Mouse (Mus musculus) heart, embryonic 13.5 days (tissue): ENCODE measurements at regions not wholly inside any gene's neighbourhood (a gene's known extent, or its start where the extent isn't known, plus 50 kb on each side); places are given as distances from the start of the nearest gene placed in this dataset.

ENCODE experiments used
- ATAC-seq: fragments of 200-750 bp; cut with Nextera tagmentation; 2 replicates; pipeline ENCODE4 v1.8.0; 2017; ENCODE audit warnings: moderate TSS enrichment; ENCODE audit not compliant: insufficient number of reproducible peaks, low FRiP score, low TSS enrichment; ENCODE audit errors: extremely low read depth
- H3K27ac ChIP-seq: fragments of 300-500 bp; sonication (generic); replicated peaks from 2 replicates; pipeline ENCODE4 v1.5.1; 2015; ENCODE audit warnings: moderate library complexity, mild to moderate bottlenecking, inconsistent platforms
- H3K27me3 ChIP-seq: fragments of 300-500 bp; sonication (generic); replicated peaks from 2 replicates; pipeline ENCODE4 v1.6.1; 2015; ENCODE audit warnings: mild to moderate bottlenecking, inconsistent platforms
- H3K36me3 ChIP-seq: fragments of 300-500 bp; sonication (generic); 2 replicates; pipeline ENCODE4 v1.6.1; 2015; ENCODE audit warnings: mild to moderate bottlenecking, inconsistent platforms
- H3K4me1 ChIP-seq: fragments of 300-500 bp; sonication (generic); 2 replicates; pipeline ENCODE4 v1.6.1; 2015; ENCODE audit warnings: inconsistent platforms
- H3K4me2 ChIP-seq: fragments of 300-500 bp; sonication (generic); 2 replicates; pipeline ENCODE4 v1.6.1; 2015; ENCODE audit warnings: inconsistent platforms, mild to moderate bottlenecking, moderate library complexity
- H3K4me3 ChIP-seq: fragments of 300-500 bp; sonication (generic); 2 replicates; pipeline ENCODE4 v1.5.1; 2015; ENCODE audit warnings: moderate library complexity, mild to moderate bottlenecking, inconsistent platforms
- H3K9ac ChIP-seq: fragments of 300-500 bp; sonication (generic); 2 replicates; pipeline ENCODE4 v1.6.1; 2015; ENCODE audit warnings: inconsistent platforms, mild to moderate bottlenecking, moderate library complexity
- H3K9me3 ChIP-seq: fragments of 300-500 bp; sonication (generic); 2 replicates; pipeline ENCODE4 v1.6.1; 2016; ENCODE audit warnings: inconsistent platforms
- WGBS: fragments of 180-500 bp; shearing (Covaris S2); methylation state at CpG from one replicate; pipeline ENCODE4 v1.1.7; 2015; ENCODE audit warnings: mixed read lengths; 5-methylcytosine and 5-hydroxymethylcytosine counted together

DNA sequence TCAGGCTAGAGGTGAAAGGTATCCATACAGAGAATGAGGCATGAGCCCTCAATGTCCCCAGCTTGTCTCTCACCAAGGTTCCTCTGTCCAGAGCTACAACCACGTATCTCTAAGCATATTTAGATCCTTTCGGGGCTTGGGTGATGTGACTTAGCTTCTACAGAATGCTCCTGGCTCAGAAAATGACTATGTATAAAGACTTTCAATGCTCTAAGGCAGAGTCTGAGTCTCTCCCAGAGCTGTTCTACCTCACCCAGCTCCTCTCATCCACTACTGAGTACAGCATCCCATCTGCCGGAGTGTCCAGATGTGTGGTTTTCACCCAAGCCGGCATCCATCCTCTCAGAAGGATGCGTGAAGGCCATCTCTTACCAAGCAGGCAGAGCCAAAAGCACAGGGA lies 216.1 kb upstream of the Spdye4c start:
- H3K4me1 ChIP-seq, result peaks cover 40% of the 10 kb centered on the region
- no peaks in the 10 kb centered on the region for H3K36me3 ChIP-seq
- no peaks in the 10 kb centered on the region for H3K27me3 ChIP-seq
- no peak overlapping the region for H3K27ac ChIP-seq
- ATAC-seq, result no peak
- no peak overlapping the region for H3K4me3 ChIP-seq
- no peak overlapping the region for H3K4me2 ChIP-seq
- no peak overlapping the region for H3K9ac ChIP-seq
- no peaks in the 10 kb centered on the region for H3K9me3 ChIP-seq
- 83% methylated on average over 5 of the region's 5 CpGs for WGBS

DNA sequence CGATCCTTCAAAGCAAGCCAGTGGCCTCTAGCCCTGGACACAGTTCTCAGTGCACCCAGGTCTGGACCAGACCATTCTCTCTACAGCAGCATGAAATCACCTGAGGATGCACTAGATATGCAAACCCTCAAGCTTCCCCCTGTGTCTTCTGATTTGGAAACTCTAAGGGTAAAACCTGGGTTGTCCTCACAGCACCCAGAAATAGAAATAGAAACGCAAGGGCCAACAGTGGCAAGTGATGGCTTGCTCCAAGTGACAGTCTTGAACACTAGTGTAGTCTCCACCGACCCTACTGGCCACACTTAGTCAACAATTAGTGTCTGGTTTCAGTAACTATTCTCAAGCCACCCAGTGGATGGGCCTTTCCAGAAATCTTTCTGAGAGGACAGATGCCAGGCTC lies 215.2 kb upstream of the Spdye4c start:
- Histone ChIP-seq H3K36me3 (no peaks in the 10 kb centered on the region), H3K9ac (no peak overlapping the region), H3K9me3 (no peaks in the 10 kb centered on the region), H3K27ac (no peak overlapping the region), H3K27me3 (no peaks in the 10 kb centered on the region), H3K4me1 (peaks cover 44% of the 10 kb centered on the region), H3K4me2 (no peak overlapping the region), H3K4me3 (no peak overlapping the region)
- 74% methylated on average over 3 of the region's 3 CpGs for WGBS
- no peak for ATAC-seq

DNA sequence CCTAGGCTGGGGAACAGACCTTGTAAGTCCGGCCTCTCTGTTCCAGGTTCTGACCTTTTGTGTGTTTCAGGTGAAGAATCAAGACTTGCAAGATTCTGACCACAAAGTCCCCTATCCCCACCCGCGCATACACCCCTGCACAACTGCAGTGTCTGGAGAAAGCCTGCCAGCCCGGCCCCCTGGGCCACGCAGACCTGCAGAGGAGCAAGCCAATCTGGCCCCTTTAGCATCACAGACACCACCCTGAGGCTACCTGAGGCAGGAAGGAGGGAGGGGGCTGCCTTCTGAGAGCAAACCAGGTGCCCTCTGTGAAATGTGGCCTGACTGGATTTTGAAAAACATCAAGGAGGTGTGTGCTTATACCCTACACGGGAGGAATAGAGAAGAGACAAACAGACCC lies 213.8 kb upstream of the Spdye4c start:
- Histone ChIP-seq H3K9ac (no peak overlapping the region), H3K36me3 (no peaks in the 10 kb centered on the region), H3K27me3 (no peaks in the 10 kb centered on the region), H3K4me2 (no peak overlapping the region), H3K27ac (no peak overlapping the region), H3K9me3 (no peaks in the 10 kb centered on the region), H3K4me3 (no peak overlapping the region), H3K4me1 (peaks cover 45% of the 10 kb centered on the region)
- 77% methylated on average over 6 of the region's 6 CpGs for WGBS
- no peak for ATAC-seq

DNA sequence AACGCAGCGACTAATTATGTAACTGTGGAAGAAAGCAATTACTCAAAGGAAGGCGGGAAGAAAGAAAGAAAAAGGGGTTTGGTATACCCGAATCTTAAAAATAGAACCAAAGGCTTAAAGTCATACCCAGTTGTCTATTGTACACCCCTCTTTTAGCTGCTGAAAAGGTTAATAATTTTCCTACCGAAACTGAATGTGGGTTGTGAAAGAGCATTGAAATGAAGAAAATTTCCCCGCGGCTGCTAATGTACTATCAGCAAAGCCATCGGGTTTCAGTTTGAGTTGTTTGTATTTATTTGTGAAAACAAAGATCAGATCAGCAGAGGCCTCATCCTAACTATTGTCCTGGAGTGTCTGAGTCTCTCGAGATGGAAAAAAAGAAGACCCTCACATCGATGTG lies 213.3 kb upstream of the Spdye4c start:
- no peak overlapping the region for H3K4me3 ChIP-seq
- 76% methylated on average over 10 of the region's 10 CpGs for WGBS
- H3K4me2 ChIP-seq, result no peak overlapping the region

DNA sequence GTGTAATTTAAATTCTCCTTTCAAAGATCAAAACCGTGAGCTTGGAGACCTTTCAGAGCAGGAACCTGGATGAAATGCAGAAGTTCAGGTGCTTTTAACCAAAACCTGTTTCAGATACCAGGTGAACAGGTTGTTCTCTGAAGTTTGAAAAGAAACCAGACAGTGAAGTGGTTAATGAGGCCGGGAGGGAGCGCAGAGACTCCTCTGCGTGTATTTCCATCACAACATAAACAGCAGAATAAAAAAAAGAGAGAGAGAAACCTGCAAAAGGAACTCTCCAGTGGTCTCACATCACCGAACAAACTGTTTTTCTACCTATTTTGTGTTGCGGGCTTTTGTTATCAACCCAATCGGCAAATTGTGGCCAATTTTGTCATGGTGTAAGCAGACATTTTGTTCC lies 212.6 kb upstream of the Spdye4c start:
- no peak overlapping the region for H3K4me2 ChIP-seq
- no peak for ATAC-seq
- no peak overlapping the region for H3K27ac ChIP-seq
- H3K4me1 ChIP-seq, result peaks cover 39% of the 10 kb centered on the region
- no peaks in the 10 kb centered on the region for H3K27me3 ChIP-seq
- H3K4me3 ChIP-seq, result no peak overlapping the region
- H3K9ac ChIP-seq, result no peak overlapping the region
- WGBS, result 83% methylated on average over 7 of the region's 7 CpGs
- H3K9me3 ChIP-seq, result no peaks in the 10 kb centered on the region
- H3K36me3 ChIP-seq, result no peaks in the 10 kb centered on the region

More for the DNA sequence above, 213.3 kb upstream of the Spdye4c start:
- Histone ChIP-seq H3K4me1 (peaks cover 45% of the 10 kb centered on the region), H3K9ac (no peak overlapping the region), H3K27me3 (no peaks in the 10 kb centered on the region), H3K9me3 (no peaks in the 10 kb centered on the region), H3K36me3 (no peaks in the 10 kb centered on the region), H3K27ac (no peak overlapping the region)
- no peak for ATAC-seq

DNA sequence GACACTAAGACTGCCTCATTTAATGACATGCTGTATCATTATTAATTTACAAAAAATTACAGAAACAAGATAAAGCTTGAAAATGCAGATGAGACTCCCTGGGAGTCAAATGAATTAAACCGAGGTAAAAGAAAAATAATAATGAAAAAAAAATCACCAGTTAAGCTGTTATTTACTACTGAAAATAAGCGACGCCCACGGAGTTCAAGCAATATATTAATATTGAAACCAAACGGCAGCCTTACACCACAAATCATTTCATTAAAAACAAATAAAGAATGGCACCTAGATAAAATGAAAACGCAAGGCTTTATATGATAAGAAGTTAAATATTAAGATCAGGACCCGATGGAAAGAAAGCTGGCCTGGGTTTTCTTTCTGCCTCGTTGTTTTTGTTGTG lies 211.9 kb upstream of the Spdye4c start:
- Histone ChIP-seq H3K9me3 (no peaks in the 10 kb centered on the region), H3K27ac (0 out of 2 replicates have a peak overlapping the region, but pooled peaks have one; percentile 6), H3K4me3 (no peak overlapping the region), H3K9ac (peak overlapping the region; percentile 44; the same call in 1 of the 2 replicates), H3K4me1 (peaks cover 36% of the 10 kb centered on the region), H3K4me2 (peak overlapping the region; percentile 11; the same call in 1 of the 2 replicates), H3K27me3 (no peaks in the 10 kb centered on the region), H3K36me3 (no peaks in the 10 kb centered on the region)
- no peak for ATAC-seq
- 78% methylated on average over 8 of the region's 8 CpGs for WGBS

DNA sequence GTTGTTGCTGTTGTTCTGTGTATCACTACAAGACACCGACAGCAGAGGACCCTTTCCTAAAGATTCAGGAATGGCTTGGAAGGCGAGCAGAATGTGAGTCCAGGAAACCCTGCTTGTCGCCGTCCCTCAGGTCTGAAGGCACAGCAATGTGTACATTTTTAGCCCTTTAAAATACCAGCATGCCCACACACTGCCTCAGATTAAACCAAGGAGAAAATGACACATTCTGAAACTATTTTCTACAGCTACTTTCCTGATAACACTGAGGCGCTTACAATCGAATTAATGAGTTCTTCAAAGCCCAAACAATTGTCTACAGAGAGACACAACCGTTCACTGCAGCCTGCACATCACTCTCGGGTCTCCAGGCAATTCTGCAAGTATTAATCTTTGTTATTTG lies 211.5 kb upstream of the Spdye4c start:
- H3K9me3 ChIP-seq, result no peaks in the 10 kb centered on the region
- 26% methylated on average over 8 of the region's 8 CpGs for WGBS
- H3K36me3 ChIP-seq, result no peaks in the 10 kb centered on the region
- no peak for ATAC-seq
- H3K4me2 ChIP-seq, result peak overlapping the region; percentile 11; the same call in 1 of the 2 replicates
- H3K27ac ChIP-seq, result 0 out of 2 replicates have a peak overlapping the region, but pooled peaks have one; percentile 6
- H3K4me3 ChIP-seq, result no peak overlapping the region
- H3K4me1 ChIP-seq, result peaks cover 36% of the 10 kb centered on the region
- peak overlapping the region; percentile 44; the same call in 1 of the 2 replicates for H3K9ac ChIP-seq
- H3K27me3 ChIP-seq, result no peaks in the 10 kb centered on the region

DNA sequence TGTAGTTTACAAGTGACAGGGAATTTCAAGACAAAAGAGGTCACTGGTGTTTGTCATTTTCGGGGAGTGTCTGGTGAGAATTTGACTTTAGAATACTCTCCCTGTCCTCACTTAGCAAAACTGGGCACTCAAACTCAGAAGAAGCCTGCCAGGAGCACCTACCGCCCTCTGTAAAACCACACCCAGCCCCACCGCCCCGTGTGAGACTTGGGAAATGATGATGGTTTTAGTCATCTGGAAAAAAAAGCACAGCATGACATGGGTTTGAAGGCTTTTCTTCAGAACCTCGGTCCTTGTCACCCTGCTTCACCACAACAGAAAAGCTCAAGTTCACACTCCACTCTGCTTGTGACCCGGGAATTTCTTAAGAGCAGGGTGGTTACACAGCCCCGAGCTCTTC lies 210.4 kb upstream of the Spdye4c start:
- H3K27ac ChIP-seq, result no peak overlapping the region
- no peaks in the 10 kb centered on the region for H3K9me3 ChIP-seq
- WGBS, result 48% methylated on average over 7 of the region's 7 CpGs
- H3K27me3 ChIP-seq, result no peaks in the 10 kb centered on the region
- H3K36me3 ChIP-seq, result no peaks in the 10 kb centered on the region
- no peak overlapping the region for H3K4me3 ChIP-seq
- no peak overlapping the region for H3K9ac ChIP-seq
- H3K4me1 ChIP-seq, result peaks cover 36% of the 10 kb centered on the region
- no peak for ATAC-seq
- no peak overlapping the region for H3K4me2 ChIP-seq

DNA sequence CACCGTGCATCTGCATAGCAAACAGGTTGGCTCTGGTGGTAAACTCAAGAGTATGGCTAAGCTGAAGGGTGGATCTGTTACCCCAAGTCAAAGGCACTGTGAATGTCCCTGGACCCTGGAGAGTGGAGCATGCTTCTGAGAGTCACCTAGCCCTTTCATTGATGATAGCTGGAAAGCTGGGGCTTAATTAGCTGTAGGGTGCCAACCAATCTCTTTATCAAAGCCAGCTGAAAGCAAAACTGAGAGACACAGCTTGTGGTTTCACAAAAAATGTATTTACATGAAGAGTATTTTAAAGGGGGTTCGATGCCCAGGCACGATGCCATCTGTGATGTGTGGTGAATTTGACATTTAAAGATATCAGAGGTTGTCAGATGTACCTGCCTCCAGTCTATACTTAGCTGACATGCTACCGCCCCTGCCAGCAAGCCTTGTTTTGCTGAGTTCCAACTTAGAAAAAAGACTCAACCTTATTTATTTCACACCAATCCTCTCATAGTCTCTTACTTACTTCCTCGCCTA lies 209.3 kb upstream of the Spdye4c start:
- H3K4me1 ChIP-seq, result peaks cover 36% of the 10 kb centered on the region
- WGBS, result 63% methylated on average over 5 of the region's 5 CpGs
- H3K9me3 ChIP-seq, result no peaks in the 10 kb centered on the region
- no peak overlapping the region for H3K27ac ChIP-seq
- no peaks in the 10 kb centered on the region for H3K27me3 ChIP-seq
- H3K9ac ChIP-seq, result no peak overlapping the region
- no peak overlapping the region for H3K4me2 ChIP-seq
- ATAC-seq, result no peak
- H3K36me3 ChIP-seq, result no peaks in the 10 kb centered on the region
- H3K4me3 ChIP-seq, result no peak overlapping the region

DNA sequence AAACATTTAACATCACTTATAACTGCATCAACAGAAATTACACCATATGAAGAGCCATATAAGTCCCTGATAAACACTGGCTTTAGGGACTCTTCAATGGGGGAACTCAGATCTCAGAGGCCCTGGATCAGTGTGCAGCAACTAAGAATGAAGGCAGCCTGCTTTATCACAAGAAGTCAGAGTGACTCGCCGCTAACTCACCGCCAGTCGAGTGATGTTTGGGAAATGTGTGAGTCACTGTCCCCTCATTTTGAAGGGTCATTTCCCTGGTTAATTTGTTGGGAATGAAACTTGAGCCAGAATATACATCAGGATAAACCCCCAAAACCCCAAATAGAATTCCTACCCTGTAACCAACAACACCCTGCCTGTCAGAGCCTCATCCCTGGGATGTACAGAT lies 208.5 kb upstream of the Spdye4c start:
- H3K9me3 ChIP-seq, result no peaks in the 10 kb centered on the region
- H3K27me3 ChIP-seq, result no peaks in the 10 kb centered on the region
- no peak overlapping the region for H3K9ac ChIP-seq
- WGBS, result 27% methylated on average over 4 of the region's 4 CpGs
- no peak for ATAC-seq
- no peak overlapping the region for H3K4me2 ChIP-seq
- H3K4me3 ChIP-seq, result no peak overlapping the region
- peaks cover 37% of the 10 kb centered on the region for H3K4me1 ChIP-seq
- no peak overlapping the region for H3K27ac ChIP-seq
- H3K36me3 ChIP-seq, result no peaks in the 10 kb centered on the region

DNA sequence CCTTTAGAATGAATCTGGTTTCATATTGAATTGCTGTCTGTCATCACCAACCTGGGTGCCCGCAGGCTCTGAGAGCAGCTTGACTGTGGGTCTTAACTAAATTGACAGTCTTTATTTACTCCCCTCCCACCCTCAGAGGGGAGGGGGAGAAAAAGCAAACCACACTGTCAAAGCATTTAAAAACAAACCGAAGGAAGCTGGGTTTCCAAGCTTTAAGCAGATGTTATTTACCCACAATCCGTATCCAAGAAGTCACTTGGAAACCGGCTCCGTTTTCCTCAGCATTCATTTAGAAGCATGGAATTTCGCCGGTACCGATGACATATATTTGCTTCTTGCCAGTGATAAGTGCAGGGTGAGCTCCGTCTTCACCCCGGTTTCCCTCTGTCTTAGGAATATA lies 206.4 kb upstream of the Spdye4c start:
- Histone ChIP-seq H3K4me2 (no peak overlapping the region), H3K27me3 (no peaks in the 10 kb centered on the region), H3K4me1 (peaks cover 54% of the 10 kb centered on the region), H3K27ac (no peak overlapping the region), H3K9me3 (no peaks in the 10 kb centered on the region), H3K4me3 (no peak overlapping the region), H3K9ac (no peak overlapping the region), H3K36me3 (no peaks in the 10 kb centered on the region)
- WGBS, result 63% methylated on average over 10 of the region's 10 CpGs
- no peak for ATAC-seq

DNA sequence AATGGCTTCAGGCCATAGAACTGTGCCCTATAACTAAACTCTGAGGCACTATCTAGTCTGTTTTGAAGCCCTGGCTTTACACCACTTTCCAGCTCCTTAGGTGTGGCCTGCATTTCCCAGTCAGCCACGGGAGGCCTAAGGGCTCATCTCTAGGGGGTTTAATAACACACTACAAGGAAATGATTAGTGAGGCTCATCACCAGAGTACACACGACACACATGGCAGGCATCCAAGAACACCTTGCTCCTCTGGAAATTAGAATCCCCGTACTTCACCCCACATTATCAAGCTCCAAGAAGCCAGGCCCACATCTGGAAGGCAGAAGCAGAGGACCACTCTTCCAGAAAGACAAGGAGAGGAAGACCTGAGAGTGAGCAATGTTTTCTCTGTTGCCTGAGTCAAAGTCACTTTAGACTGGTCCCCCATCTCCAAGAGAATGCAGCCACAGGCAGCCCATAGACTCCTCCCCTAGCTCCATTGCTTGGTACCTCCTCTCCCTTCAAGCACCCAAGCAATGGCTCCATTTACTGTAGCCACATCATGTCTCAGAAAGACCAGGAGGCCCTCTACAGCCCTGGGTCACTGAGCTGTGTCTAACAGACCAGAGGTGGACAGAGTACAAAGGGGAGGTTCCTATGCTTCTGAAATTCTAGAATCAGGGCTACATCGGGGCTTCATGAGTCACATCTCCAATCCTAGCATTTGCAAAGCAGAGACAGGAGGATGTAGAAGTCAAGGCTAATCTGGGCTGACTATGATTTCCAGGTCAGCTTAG lies 204.0 kb upstream of the Spdye4c start:
- 60% methylated on average over 4 of the region's 4 CpGs for WGBS
- Histone ChIP-seq H3K4me1 (peaks cover 50% of the 10 kb centered on the region), H3K27ac (no peak overlapping the region), H3K4me3 (no peak overlapping the region), H3K36me3 (no peaks in the 10 kb centered on the region), H3K27me3 (no peaks in the 10 kb centered on the region), H3K9ac (no peak overlapping the region), H3K9me3 (no peaks in the 10 kb centered on the region), H3K4me2 (no peak overlapping the region)
- ATAC-seq, result no peak
